Mouse (Mus musculus): ENCODE measurements at regions not wholly inside any gene's neighbourhood (a gene's known extent, or its start where the extent isn't known, plus 50 kb on each side); places are given as distances from the start of the nearest gene placed in this dataset.

DNA sequence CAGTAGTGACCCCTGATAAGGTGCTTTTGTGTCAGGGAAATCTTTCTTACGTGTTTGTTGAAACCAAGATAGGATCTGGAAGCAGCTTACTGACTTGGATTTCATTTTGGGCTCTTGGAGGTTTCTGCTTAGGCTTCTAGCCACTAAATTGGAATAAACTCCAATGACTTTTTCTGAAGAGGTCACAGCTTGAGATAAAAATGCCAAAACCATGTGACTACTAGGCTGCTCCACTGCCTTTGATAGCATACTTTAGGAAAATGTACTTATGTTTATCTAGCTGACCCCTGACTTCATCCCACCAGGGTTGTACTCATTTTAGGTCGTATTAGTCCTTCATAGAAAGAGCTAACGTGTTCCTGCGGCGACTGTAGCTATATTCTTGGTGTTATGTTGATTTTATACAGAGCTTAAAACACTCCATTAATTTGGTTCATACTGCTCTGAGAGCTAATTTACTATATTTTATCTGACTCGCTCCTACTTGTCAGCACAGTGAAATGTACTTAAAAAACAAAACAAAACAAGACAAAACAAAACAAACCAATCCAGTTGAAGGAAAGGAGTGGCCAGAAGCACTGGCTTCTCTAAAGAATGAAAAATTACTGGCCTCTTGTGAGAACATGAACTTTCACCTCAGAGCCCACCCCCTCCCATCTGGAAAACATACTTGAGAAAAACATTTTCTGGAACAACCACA lies 168.5 kb upstream of the Pbx1 start:
- TF ChIP-seq CTCF (IDR thresholded peaks at IDR 0.05), result no peak
- H3K27me3 ChIP-seq, result no peaks in the 10 kb centered on the region
- no peak for ATAC-seq
- no peak for DNase-seq (ENCODE audit: low read depth, low spot score)
- POLR2A ChIA-PET, result interaction anchor here (1.3 kb wide), 1 partner anchor 56 kb away, joined by 4 read pairs; no protein-coding TSS in a partner anchor
- CTCF ChIA-PET, result interaction anchor here (0.5 to 1.3 kb wide), 3 partner anchors 66 to 279 kb away, joined by 3 read pairs; no protein-coding TSS in a partner anchor
- in situ Hi-C loops (cut with MboI; ENCODE audit: low pct_unique_long_range_greater_than_20kb), result no loop called here

DNA sequence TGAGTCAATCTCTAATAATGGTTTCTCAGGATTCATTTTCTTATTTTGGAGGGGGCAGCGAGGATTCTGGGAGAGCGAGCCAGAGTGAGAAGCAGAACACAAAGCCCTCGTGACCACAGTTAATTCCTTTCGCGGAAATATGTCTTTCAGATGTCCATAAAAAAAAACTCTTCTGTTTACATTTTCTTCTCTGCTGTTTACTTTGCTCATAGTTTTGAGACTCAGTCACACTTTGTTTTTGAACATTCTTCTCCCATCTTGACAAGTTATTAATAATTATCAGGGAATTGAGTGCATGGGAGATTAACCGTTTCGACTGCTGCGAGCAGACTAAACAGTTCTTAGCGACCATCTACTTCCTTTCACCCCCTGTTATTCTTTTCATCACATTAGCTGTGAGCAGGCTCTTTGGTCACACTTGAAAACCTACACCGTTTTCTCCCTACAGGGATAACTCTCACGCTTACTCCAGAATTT lies 166.2 kb upstream of the Pbx1 start:
- POLR2A ChIA-PET, result no interaction called here
- no peak for TF ChIP-seq CTCF (IDR thresholded peaks at IDR 0.05)
- ATAC-seq, result peak; percentile 90
- in situ Hi-C loops (cut with MboI; ENCODE audit: low pct_unique_long_range_greater_than_20kb), result no loop called here
- CTCF ChIA-PET, result interaction anchor here (2.1 kb wide), 1 partner anchor 99 kb away, joined by 6 read pairs; no protein-coding TSS in a partner anchor
- H3K27me3 ChIP-seq, result no peaks in the 10 kb centered on the region
- peak; percentile 89 for DNase-seq (ENCODE audit: low read depth, low spot score)

DNA sequence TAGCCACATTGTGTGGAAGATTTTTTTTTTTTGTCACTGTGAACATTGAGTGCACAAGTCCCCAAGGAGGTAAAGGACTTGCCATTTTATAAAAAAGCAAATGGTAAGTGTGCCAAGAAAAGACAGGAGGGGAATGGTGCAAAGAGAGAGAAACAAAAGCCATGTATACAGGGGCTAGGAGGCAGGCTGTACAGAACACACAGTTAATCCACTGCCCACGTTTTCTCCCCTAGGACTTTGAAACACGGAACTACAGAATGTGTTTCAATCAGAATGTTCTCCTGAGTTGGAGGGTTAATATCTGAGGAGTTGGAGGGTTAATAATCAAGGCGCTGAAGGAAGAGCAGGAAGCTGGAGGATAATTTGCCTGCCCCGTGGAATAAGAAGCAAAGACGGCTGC lies 165.4 kb upstream of the Pbx1 start:
- no peak for ATAC-seq
- ChIA-PET POLR2A (interaction anchor here (0.7 kb wide), 1 partner anchor 197 kb away, joined by 3 read pairs; no protein-coding TSS in a partner anchor), CTCF (interaction anchor here (2.1 kb wide), 1 partner anchor 99 kb away, joined by 6 read pairs; no protein-coding TSS in a partner anchor)
- DNase-seq (ENCODE audit: low read depth, low spot score), result no peak
- no peaks in the 10 kb centered on the region for H3K27me3 ChIP-seq
- TF ChIP-seq CTCF (IDR thresholded peaks at IDR 0.05), result no peak
- in situ Hi-C loops (cut with MboI; ENCODE audit: low pct_unique_long_range_greater_than_20kb), result no loop called here

DNA sequence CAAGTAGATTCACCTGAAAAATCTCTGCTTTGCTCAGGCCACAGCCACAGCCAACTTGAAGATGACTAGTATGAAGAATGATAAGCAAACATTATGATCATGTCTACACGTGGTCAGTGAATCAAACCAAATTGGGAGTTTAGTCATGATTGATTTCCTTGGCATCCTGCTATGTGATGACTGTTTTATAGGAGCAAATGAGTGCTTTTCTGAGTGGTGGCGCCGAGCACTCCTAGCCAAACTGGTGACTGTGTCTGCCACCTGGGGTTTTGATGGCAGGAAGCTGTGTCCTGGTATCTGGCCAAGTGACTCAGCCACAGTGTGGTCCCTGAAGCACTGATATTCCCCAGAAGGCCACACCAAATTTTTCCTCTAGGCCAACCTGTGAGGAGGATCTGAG lies 152.1 kb upstream of the Pbx1 start:
- DNase-seq (ENCODE audit: low read depth, low spot score), result peak; percentile 84
- CTCF ChIA-PET, result no interaction called here
- POLR2A ChIA-PET, result interaction anchor here (0.6 kb wide), 1 partner anchor 191 kb away, joined by 3 read pairs; no protein-coding TSS in a partner anchor
- in situ Hi-C loops (cut with MboI; ENCODE audit: low pct_unique_long_range_greater_than_20kb), result loop anchor here (5.0 to 10.0 kb wide), 4 partner anchors 121 to 761 kb away; partner anchors contain the start of gene Pbx1
- TF ChIP-seq CTCF (IDR thresholded peaks at IDR 0.05), result no peak
- no peaks in the 10 kb centered on the region for H3K27me3 ChIP-seq
- peak; percentile 97 for ATAC-seq

DNA sequence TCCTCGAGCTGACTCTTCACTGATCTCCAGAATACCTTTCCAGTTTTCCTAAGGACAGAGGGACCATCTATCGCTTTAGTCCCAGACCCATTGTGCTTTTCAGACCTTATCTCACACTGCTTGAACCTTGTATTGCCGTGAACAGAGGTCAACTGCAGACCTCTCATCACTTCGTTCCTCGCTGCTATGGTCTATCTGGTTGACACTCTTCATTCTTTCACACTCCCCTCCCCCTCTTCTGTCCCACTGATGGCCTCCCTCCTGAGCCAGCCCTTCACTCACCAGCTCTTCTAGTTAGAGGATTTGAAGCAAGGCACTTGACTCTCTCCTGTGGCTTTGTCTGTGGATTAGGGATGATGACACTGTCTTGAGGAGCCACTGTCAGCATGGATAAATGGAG lies 150.4 kb upstream of the Pbx1 start:
- no peak for ATAC-seq
- in situ Hi-C loops (cut with MboI; ENCODE audit: low pct_unique_long_range_greater_than_20kb), result loop anchor here (5.0 to 10.0 kb wide), 4 partner anchors 122 to 762 kb away; partner anchors contain the start of gene Pbx1

DNA sequence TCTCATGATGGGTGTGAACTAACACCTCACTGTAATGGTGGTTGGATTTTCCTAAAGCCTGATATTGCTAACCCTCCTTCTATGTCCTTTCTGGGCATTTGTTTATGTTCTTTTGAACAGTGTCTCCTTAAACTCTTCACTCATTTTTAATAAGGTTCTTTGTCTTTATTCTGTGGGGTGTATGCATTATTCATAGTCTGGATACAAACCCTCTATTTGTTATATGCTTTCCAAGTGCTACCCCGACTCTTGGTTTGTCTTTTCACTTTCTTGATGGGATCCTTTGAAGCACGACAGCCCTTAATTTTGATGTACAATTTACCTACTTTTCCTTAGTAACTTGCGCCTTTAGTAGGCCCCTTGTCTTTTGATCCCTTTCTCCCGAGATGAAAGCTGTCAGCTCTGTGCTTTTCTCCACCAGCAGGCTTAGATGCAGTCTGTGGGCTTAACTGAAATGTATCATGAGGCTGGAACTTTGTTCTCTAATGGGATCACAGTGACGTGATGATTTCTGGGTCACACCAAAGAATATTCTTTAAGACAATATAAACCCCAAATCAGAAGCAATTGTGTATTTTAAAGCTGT lies 138.0 kb upstream of the Pbx1 start:
- DNase-seq (ENCODE audit: low read depth, low spot score) (no peak), ATAC-seq (no peak)
- in situ Hi-C loops (cut with MboI; ENCODE audit: low pct_unique_long_range_greater_than_20kb), result no loop called here
- ChIA-PET POLR2A (no interaction called here), CTCF (no interaction called here)
- H3K27me3 ChIP-seq, result no peaks in the 10 kb centered on the region
- no peak for TF ChIP-seq CTCF (IDR thresholded peaks at IDR 0.05)

More for the DNA sequence above, 150.4 kb upstream of the Pbx1 start:
- H3K27me3 ChIP-seq, result no peaks in the 10 kb centered on the region
- no peak for DNase-seq (ENCODE audit: low read depth, low spot score)
- CTCF ChIA-PET, result no interaction called here
- POLR2A ChIA-PET, result interaction anchor here (0.8 kb wide), 1 partner anchor 126 kb away, joined by 6 read pairs; no protein-coding TSS in a partner anchor
- no peak for TF ChIP-seq CTCF (IDR thresholded peaks at IDR 0.05)

DNA sequence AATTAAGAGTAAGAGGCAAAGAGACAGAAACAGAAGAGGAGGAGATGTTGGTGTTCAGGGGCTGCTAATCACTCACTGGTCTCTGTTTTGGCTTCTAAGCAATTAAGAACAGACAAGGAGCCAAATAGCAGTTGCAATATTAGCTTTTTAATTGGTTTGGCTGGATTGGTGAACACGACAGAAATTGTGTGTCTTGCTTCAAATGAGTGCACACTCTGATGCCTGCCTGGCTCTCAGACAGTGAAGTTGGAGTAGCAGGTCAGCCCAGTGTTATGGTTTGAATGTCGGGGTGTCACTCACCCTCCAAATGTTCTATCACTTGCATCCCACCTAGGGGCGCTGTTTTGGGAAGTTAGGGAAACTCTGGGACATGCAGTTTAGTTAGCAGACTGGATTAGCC lies 120.3 kb upstream of the Pbx1 start:
- no peak for TF ChIP-seq CTCF (IDR thresholded peaks at IDR 0.05)
- no peaks in the 10 kb centered on the region for H3K27me3 ChIP-seq
- DNase-seq (ENCODE audit: low read depth, low spot score) (no peak), ATAC-seq (no peak)
- POLR2A ChIA-PET, result no interaction called here
- CTCF ChIA-PET, result interaction anchor here (1.1 kb wide), 1 partner anchor 8 kb away, joined by 6 read pairs; no protein-coding TSS in a partner anchor
- in situ Hi-C loops (cut with MboI; ENCODE audit: low pct_unique_long_range_greater_than_20kb), result no loop called here

DNA sequence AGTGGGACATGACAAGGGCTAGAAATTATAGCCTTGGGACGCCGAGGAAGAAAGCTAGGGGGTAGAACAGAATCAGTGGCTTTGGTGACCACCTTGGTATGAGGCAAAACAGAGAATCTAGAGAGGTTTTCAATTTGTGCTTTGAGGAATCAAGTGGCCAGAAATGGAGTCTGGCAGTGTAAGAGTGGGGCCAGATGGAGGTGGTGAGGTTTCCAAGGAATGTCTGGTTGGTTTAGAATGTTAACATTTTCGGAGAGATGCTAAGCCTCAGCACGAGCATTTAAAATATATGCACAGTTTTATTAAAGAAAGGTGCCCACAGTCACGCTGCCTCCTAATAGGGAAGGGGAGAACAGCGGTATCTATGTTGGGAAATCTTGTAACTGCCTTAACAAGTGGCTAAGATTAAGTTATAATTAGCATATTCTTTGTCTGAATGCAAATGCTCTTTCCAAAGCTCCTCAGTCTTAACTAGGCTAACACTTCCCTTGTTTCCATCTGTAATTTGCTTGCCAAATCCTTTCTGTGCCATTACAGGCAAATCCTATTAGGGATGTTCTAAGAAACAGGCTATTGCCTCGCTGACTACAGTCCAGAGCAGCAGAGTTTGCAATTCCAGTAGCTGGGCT lies 117.9 kb upstream of the Pbx1 start:
- ATAC-seq, result no peak
- no peak for TF ChIP-seq CTCF (IDR thresholded peaks at IDR 0.05)
- POLR2A ChIA-PET, result no interaction called here
- DNase-seq (ENCODE audit: low read depth, low spot score), result no peak
- CTCF ChIA-PET, result no interaction called here
- H3K27me3 ChIP-seq, result no peaks in the 10 kb centered on the region
- in situ Hi-C loops (cut with MboI; ENCODE audit: low pct_unique_long_range_greater_than_20kb), result no loop called here

DNA sequence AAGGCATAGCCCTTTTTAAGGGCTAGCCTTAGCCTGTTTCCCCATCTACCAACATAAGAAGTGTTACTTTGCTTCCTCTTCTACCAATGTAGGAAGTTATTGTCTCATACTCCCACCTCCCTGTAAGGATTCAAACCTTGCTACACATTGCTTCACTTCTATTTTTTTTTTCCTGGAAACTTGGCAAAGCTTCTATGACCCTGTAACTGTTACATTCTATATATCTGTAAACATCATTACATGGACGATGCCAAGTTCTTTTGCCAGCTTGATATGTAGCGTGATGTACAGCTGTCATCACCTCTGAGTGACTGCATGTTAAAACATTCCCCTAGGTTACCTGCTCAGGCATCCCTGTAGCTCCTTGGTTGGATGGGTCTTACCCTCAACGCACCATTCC lies 114.1 kb upstream of the Pbx1 start:
- CTCF ChIA-PET, result interaction anchor here (1.0 kb wide), 1 partner anchor 16 kb away, joined by 3 read pairs; no protein-coding TSS in a partner anchor
- ATAC-seq (no peak), DNase-seq (ENCODE audit: low read depth, low spot score) (no peak)
- POLR2A ChIA-PET, result no interaction called here
- TF ChIP-seq CTCF (IDR thresholded peaks at IDR 0.05), result no peak
- H3K27me3 ChIP-seq, result no peaks in the 10 kb centered on the region
- in situ Hi-C loops (cut with MboI; ENCODE audit: low pct_unique_long_range_greater_than_20kb), result no loop called here

DNA sequence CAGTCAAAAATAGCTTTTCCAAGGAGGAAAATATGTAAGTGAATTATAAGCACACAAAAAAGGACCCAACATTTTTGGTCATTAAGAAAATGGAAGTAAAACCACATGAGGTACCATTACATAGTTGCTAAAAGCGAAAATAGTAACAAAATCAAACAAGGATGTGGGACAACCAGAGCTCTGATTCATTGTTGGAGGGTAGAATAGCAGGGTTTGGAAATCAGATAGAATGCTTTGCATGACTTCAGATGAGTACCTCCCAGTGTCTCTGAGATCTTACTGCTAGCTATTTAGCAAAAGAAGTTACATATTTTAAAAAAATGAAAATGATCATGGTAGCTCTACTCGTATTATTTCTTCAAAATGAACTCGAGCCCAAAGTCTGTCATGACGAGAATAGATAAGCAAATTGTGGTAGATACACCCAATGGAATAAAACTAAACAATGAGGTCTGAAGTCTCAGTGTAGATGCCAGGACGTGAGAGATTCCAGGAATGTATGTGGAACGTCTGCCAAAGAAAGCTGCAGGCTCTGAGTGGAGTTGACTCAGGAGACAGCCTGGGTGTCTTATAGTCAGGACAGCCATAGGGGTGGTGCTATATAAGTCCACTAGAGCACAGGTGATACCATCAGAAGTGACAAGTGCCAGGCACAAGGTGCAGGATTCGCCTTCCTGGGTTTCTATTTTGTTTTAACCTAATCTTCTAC lies 113.2 kb upstream of the Pbx1 start:
- in situ Hi-C loops (cut with MboI; ENCODE audit: low pct_unique_long_range_greater_than_20kb), result no loop called here
- no peak for TF ChIP-seq CTCF (IDR thresholded peaks at IDR 0.05)
- ChIA-PET CTCF (interaction anchor here (1.2 to 2.1 kb wide), 2 partner anchors 8 to 9 kb away, joined by 4 to 6 read pairs; no protein-coding TSS in a partner anchor), POLR2A (interaction anchor here (1.0 kb wide), 1 partner anchor 11 kb away, joined by 4 read pairs; no protein-coding TSS in a partner anchor)
- peak; percentile 31 for DNase-seq (ENCODE audit: low read depth, low spot score)
- no peaks in the 10 kb centered on the region for H3K27me3 ChIP-seq
- ATAC-seq, result peak; percentile 79
